Mouse (Mus musculus) small intestine, adult 2 months (tissue): ENCODE measurements around the gene Itih5.

Experiments
- CTCF ChIP-seq: fragments of 200-500 bp; IDR thresholded peaks from 2 replicates; pipeline ENCODE4 v1.5.1; 2012; ENCODE audit warnings: low read depth, mild to moderate bottlenecking, control low read depth, inconsistent platforms, low read length, moderate library complexity, mixed read lengths; ENCODE audit not compliant: insufficient replicate concordance, insufficient read length; ENCODE audit errors: extremely low read depth
- POLR2A ChIP-seq: fragments of 200-500 bp; IDR thresholded peaks from 2 replicates; pipeline ENCODE4 v1.6.1; 2012; ENCODE audit warnings: low read depth, mild to moderate bottlenecking, control low read depth, inconsistent platforms, low read length, moderate library complexity

- TF ChIP-seq CTCF, result no peak
- TF ChIP-seq POLR2A, result no peak
Observed at GRCm38 (mm10) chr2:10133941-10134340, 19.4 kb upstream of the Itih5 start.
